Mouse (Mus musculus) kidney, adult 2 months (tissue): ENCODE measurements around the gene Aplp1.

Experiments used
- CTCF ChIP-seq: fragments of 200-500 bp; conservative IDR thresholded peaks from 2 replicates; pipeline ENCODE4 v1.5.1; 2011; ENCODE audit warnings: low read depth, mild to moderate bottlenecking, control low read depth, low read length, moderate library complexity, mixed read lengths; ENCODE audit not compliant: insufficient read depth, insufficient read length
- POLR2A ChIP-seq: fragments of 200-500 bp; IDR thresholded peaks from one replicate; pipeline ENCODE4 v1.6.1; 2011; ENCODE audit warnings: low read depth, low read length, control low read depth

DNA sequence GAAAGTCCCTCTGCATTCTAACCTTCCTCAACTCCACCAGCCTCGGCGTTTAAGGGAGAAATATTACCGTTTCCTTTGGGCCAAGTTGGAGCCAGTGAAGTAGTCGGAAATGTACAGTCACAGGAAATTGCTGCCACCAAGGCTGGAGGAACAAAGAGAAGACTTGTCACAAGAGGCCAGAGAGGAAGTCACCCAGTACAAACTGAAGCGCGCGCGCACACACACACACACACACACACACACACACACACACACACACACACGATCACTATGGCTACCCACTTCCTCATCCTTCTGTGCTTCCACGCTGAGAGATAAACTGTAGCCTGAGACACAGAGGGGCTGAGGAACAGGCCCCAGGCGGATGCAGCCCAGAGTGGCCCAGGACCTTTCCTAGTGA is 51.0 kb downstream of the Aplp1 start:
- TF ChIP-seq CTCF (no peak), POLR2A (no peak)
